Mouse (Mus musculus) thymus, adult 2 months (tissue): ENCODE data around the gene Slc25a1. TPM values are rescaled to one million over a fixed set of nuclear protein-coding genes. Genes with fewer than 3 reads are reported as not detected.
A peak's percentile ranks its signal among the peaks of the same experiment; 100 is the strongest.
"Not testable (repeated sequence)": the region's sequence is repeated elsewhere in the genome, so short reads cannot be mapped to it uniquely, and the experiment has no call there.

Experiments
- DNase-seq: peaks from one replicate; pipeline ENCODE4 v3.0.0; 2021
- H3K27ac ChIP-seq: fragments of 200-500 bp; 2 replicates; pipeline ENCODE4 v1.5.1; 2012; ENCODE audit warnings: low read length, control low read depth; ENCODE audit not compliant: control insufficient read depth, insufficient read depth
- H3K27me3 ChIP-seq: fragments of 200-500 bp; 2 replicates; pipeline ENCODE4 v1.6.1; 2012; ENCODE audit warnings: mild to moderate bottlenecking, low read length, moderate library complexity, mixed read lengths; ENCODE audit not compliant: control insufficient read depth, insufficient read depth
- H3K36me3 ChIP-seq: fragments of 200-500 bp; 2 replicates; pipeline ENCODE4 v1.6.1; 2012; ENCODE audit warnings: mild to moderate bottlenecking, low read length, moderate library complexity; ENCODE audit not compliant: control insufficient read depth, insufficient read depth
- H3K4me1 ChIP-seq: fragments of 200-500 bp; replicated peaks from 2 replicates; pipeline ENCODE4 v1.6.1; 2012; ENCODE audit warnings: low read length; ENCODE audit not compliant: control insufficient read depth, insufficient read depth
- H3K4me3 ChIP-seq: fragments of 200-500 bp; 2 replicates; pipeline ENCODE4 v1.5.1; 2012; ENCODE audit warnings: mild to moderate bottlenecking, low read length, control low read depth, moderate library complexity; ENCODE audit not compliant: control insufficient read depth, insufficient read depth
- CTCF ChIP-seq: fragments of 200-500 bp; IDR thresholded peaks from 2 replicates; pipeline ENCODE4 v1.5.1; 2012; ENCODE audit warnings: mild to moderate bottlenecking, control low read depth, low read length, moderate library complexity, borderline replicate concordance; ENCODE audit not compliant: control insufficient read depth, poor library complexity, insufficient read depth; ENCODE audit errors: extremely low read depth
- POLR2A ChIP-seq: fragments of 200-500 bp; IDR thresholded peaks from 2 replicates; pipeline ENCODE4 v1.6.1; 2012; ENCODE audit warnings: mild to moderate bottlenecking, low read length, control low read depth, moderate library complexity; ENCODE audit not compliant: control insufficient read depth, poor library complexity, insufficient read depth; ENCODE audit errors: extremely low read depth
- WGBS: fragments of 180-500 bp; shearing (Covaris S2); methylation state at CpG from one replicate; pipeline ENCODE4 v1.1.7; 2018; 5-methylcytosine and 5-hydroxymethylcytosine counted together
- polyA plus RNA-seq: library from polyadenylated mRNA; depleted of rRNA; stranded (reverse); fragments of >200 nt; gene quantifications from 2 replicates; pipeline ENCODE4 v1.2.3, GENCODE M21; 2012; rRNA removed

Gene Slc25a1
- 126 and 151 TPM in 2 replicates for polyA plus RNA-seq

GRCm38 (mm10) chr16:17928087-17928580 is at the start of gene Slc25a1:
Gene Slc25a1 (minus strand): TSS chr16:17928219.
- Histone ChIP-seq H3K36me3 (no peaks in the 10 kb centered on the region), H3K27me3 (no peaks in the 10 kb centered on the region), H3K4me3 (peak within 1 kb of the TSS; percentile 90), H3K4me1 (peaks cover 5% of the 10 kb centered on the region), H3K27ac (no peak within 1 kb of the TSS; the same call in 1 of the 2 replicates)
- peak; percentile 74 for DNase-seq
- TF ChIP-seq CTCF: peak; percentile 35; the same call in 1 of the 2 replicates
- no peak; the same call in 1 of the 2 replicates for TF ChIP-seq POLR2A
- WGBS: under 1% methylated on average over 47 of the region's 47 CpGs

GRCm38 (mm10) chr16:17971853-17972252 is 43.8 kb upstream of the Slc25a1 start:
- Histone ChIP-seq H3K27ac (no peak overlapping the region), H3K4me3 (no peak overlapping the region), H3K36me3 (no peaks in the 10 kb centered on the region), H3K4me1 (no peaks in the 10 kb centered on the region), H3K27me3 (no peaks in the 10 kb centered on the region)
- 87% methylated on average over 5 of the region's 5 CpGs for WGBS
- TF ChIP-seq CTCF: no peak
- TF ChIP-seq POLR2A: no peak
- DNase-seq: no peak

GRCm38 (mm10) chr16:17962091-17962490 is 34.1 kb upstream of the Slc25a1 start:
- 0 out of 2 replicates have a peak, but pooled peaks cover 4% of the 10 kb centered on the region for H3K4me1 ChIP-seq
- H3K27me3 ChIP-seq: no peaks in the 10 kb centered on the region
- H3K4me3 ChIP-seq: no peak overlapping the region
- H3K27ac ChIP-seq: no peak overlapping the region
- DNase-seq: peak; percentile 9
- TF ChIP-seq CTCF (no peak), POLR2A (no peak)
- whole genome bisulfite sequencing: 31% methylated on average over 7 of the region's 7 CpGs
- no peaks in the 10 kb centered on the region for H3K36me3 ChIP-seq

GRCm38 (mm10) chr16:17956052-17956638 is 28.1 kb upstream of the Slc25a1 start:
- 97% methylated on average over 17 of the region's 17 CpGs for WGBS
- not testable (repeated sequence) for H3K36me3 ChIP-seq, H3K4me1 ChIP-seq, DNase-seq, H3K27ac ChIP-seq, H3K27me3 ChIP-seq, H3K4me3 ChIP-seq

- no peak overlapping the region for H3K27ac ChIP-seq
- no peak overlapping the region for H3K4me3 ChIP-seq
- no peaks in the 10 kb centered on the region for H3K36me3 ChIP-seq
- no peak for DNase-seq
- no peaks in the 10 kb centered on the region for H3K27me3 ChIP-seq
- no peaks in the 10 kb centered on the region for H3K4me1 ChIP-seq
- WGBS: 54% methylated on average over 3 of the region's 4 CpGs
- no peak for TF ChIP-seq POLR2A
- no peak for TF ChIP-seq CTCF
These were observed 23.6 kb upstream of the Slc25a1 start for GRCm38 (mm10) chr16:17951618-17952017.

GRCm38 (mm10) chr16:17950068-17950467 is 22.0 kb upstream of the Slc25a1 start:
- no peak for DNase-seq
- 93% methylated on average over 4 of the region's 4 CpGs for WGBS
- Histone ChIP-seq H3K27me3 (no peaks in the 10 kb centered on the region), H3K4me3 (no peak overlapping the region), H3K27ac (no peak overlapping the region), H3K36me3 (no peaks in the 10 kb centered on the region), H3K4me1 (no peaks in the 10 kb centered on the region)
- TF ChIP-seq POLR2A: no peak
- no peak for TF ChIP-seq CTCF

GRCm38 (mm10) chr16:17949421-17949877 is 21.4 kb upstream of the Slc25a1 start:
- WGBS: 44% methylated on average over 2 of the region's 2 CpGs
- Histone ChIP-seq H3K27ac (no peak overlapping the region), H3K36me3 (no peaks in the 10 kb centered on the region), H3K4me1 (no peaks in the 10 kb centered on the region), H3K4me3 (no peak overlapping the region), H3K27me3 (no peaks in the 10 kb centered on the region)
- TF ChIP-seq CTCF (no peak), POLR2A (no peak)
- DNase-seq: no peak
